Mouse (Mus musculus): ENCODE results near the gene Creb3l1.

DNA sequence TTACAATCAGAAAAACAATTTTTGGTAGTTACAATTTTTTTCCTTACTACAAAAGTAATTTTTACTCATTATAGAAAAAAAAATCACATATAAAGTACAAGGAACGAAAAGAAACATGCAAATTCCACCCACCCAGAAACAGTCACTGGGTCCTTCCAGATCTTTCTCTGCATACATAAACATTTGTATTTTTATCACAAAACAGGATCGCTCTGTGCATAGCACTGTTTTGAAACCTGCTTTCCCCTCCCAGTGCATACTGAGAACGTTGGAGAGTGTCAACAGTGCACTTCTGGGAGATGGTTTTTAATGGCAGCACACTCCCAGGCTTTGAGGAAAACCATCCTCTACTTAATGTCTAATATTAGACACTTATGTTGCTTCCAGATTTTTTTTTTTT lies 43.3 kb upstream of the Creb3l1 start:
- TF ChIP-seq EP300 (IDR thresholded peaks at IDR 0.05; ENCODE audit: insufficient read depth, low read depth, low read length) (no peak), CTCF (IDR thresholded peaks at IDR 0.05; ENCODE audit: low read depth, low read length) (no peak), POLR2A (IDR thresholded peaks at IDR 0.05; ENCODE audit: insufficient read depth, low read length) (no peak)
